Mouse (Mus musculus) lung, postnatal 10 days (tissue): ENCODE measurements around the gene Pcdh7.

Experiments used
- DNase-seq: peaks from one replicate; pipeline ENCODE4 v3.0.0; 2021

The Pcdh7 gene

DNA sequence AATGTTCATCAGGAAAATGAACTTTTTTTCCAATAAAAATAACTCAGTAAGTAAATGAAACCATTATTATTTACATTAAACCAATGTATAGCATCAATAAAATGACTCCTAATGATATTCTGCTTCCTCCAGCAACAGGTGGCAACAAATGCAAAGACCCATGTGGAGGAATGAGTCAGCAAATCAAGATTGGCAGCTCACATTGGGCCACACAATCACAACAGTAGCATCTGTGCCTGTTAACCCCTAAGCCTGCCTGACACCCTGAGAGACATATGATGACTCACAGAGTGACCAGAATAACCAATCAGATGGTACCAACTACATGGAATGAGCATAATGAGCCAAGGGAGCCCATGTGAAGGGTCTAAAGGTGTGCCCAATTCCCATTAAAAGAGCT is 454.5 kb downstream of the Pcdh7 start:
- no peak for DNase-seq

- peak; percentile 7 for DNase-seq
Measured at GRCm38 (mm10) chr5:58174335-58174734, 456.6 kb downstream of the Pcdh7 start.

GRCm38 (mm10) chr5:58175532-58175931 is 457.8 kb downstream of the Pcdh7 start:
- DNase-seq: no peak
